Mouse (Mus musculus): ENCODE data around the gene Agrn. TPM values are rescaled to one million over a fixed set of nuclear protein-coding genes. Genes with fewer than 3 reads are reported as not detected.

Gene Agrn
- total and polyA plus RNA-seq, 3 experiments = 1.7 to 10.6 (median 3.4) TPM

DNA sequence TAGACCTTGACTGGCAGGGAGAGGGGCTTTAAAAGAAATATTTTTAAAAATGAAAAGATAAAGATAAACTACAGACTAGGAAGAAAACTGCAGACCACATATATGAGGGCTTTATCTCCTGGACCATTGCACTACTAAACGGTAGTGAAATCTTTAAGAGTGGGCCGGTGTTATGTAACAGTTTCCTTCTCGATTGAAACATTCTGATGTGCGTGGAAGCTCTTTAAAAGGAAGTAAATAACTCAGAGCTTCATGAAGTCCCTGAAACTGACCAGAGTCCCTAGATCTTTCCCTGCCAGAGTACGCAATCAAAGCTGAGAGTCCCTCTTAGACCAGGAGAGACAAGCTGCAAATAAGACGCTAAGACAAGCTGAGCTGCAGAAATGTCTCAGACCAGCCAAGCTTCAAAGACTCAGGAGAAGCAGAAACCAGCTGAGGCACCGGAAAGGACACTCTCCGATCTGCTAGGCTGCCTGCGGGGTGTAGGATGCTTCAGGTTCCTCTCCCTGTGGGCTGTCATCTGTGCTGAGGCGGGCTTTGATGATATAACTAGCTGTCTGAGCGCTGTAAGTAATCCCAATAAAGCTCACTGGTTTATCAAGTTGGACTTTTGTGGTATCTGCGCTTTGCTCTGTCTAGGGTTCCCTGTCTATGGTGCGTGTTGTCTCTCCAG is 12.8 kb upstream of the Agrn start:
- H3K79me2 ChIP-seq (replicated peaks; ENCODE audit: control insufficient read depth, extremely low read depth, insufficient read depth, poor library complexity, severe bottlenecking) = no peaks in the 10 kb centered on the region
- H3K4me2 ChIP-seq (ENCODE audit: insufficient read depth, low read depth, poor library complexity, severe bottlenecking) = no peak overlapping the region
- H3K4me1 ChIP-seq (ENCODE audit: control insufficient read depth in 1 of 2, insufficient read depth in 2 of 2) = peaks cover 0 to 7% of the 10 kb centered on the region in 2 experiments; a peak in 3 of 4 replicates
- no peak for DNase-seq (ENCODE audit: extremely low read depth)
- TF ChIP-seq SIN3A (IDR thresholded peaks at IDR 0.05; ENCODE audit: low read length) = no peak
- TF ChIP-seq JUN (IDR thresholded peaks at IDR 0.05; ENCODE audit: insufficient read depth, low read depth, low read length) = no peak
- TF ChIP-seq CTCF (conservative IDR thresholded peaks at IDR 0.05 in 1 of 2, IDR thresholded peaks at IDR 0.05 in 1 of 2; ENCODE audit: low read depth in 2 of 2, low read length in 2 of 2) = no peak
- no peak for TF ChIP-seq ZNF384 (IDR thresholded peaks at IDR 0.05; ENCODE audit: low read depth, low read length)
- TF ChIP-seq TBP (conservative IDR thresholded peaks at IDR 0.05; ENCODE audit: low read depth, low read length) = no peak
- TF ChIP-seq ZKSCAN1 (IDR thresholded peaks at IDR 0.05; ENCODE audit: borderline replicate concordance, low read depth, low read length) = no peak
- TF ChIP-seq E2F4 (IDR thresholded peaks at IDR 0.05; ENCODE audit: insufficient replicate concordance, low read depth, low read length) = no peak
- no peak for TF ChIP-seq MYC (IDR thresholded peaks at IDR 0.05; ENCODE audit: low read depth, low read length)
- TF ChIP-seq NRF1 (IDR thresholded peaks at IDR 0.05; ENCODE audit: low read depth, low read length) = no peak
- TF ChIP-seq PAX5 (IDR thresholded peaks at IDR 0.05; ENCODE audit: low read length) = no peak
- no peak for TF ChIP-seq ZC3H11A (IDR thresholded peaks at IDR 0.05; ENCODE audit: low read depth, low read length)
- H3K4me3 ChIP-seq (replicated peaks in 1 of 3; ENCODE audit: low read depth in 2 of 3, low read length in 2 of 3, poor library complexity in 1 of 3) = no peak overlapping the region
- H3K9ac ChIP-seq (ENCODE audit: insufficient read depth, low read depth) = no peak overlapping the region
- in situ Hi-C loops (cut with MboI; ENCODE audit: low pct_ligation_motif_present, low pct_unique_long_range_greater_than_20kb, low sequenced_read_pairs) = no loop called here
- H3K36me3 ChIP-seq (replicated peaks in 1 of 2; ENCODE audit: control insufficient read depth in 1 of 2, insufficient read depth in 1 of 2, low read length in 1 of 2) = no peaks in the 10 kb centered on the region
- no peaks in the 10 kb centered on the region for H3K9me3 ChIP-seq (replicated peaks; ENCODE audit: low read length)
- no peak overlapping the region for H3K27ac ChIP-seq (ENCODE audit: insufficient read depth, low read depth)
- dilution Hi-C loops (cut with MboI; ENCODE audit: extremely low pct_ligation_motif_present, extremely low pct_unique_long_range_greater_than_20kb, low sequenced_read_pairs) = no loop called here
- H3K27me3 ChIP-seq (replicated peaks) = peaks cover 3% of the 10 kb centered on the region

DNA sequence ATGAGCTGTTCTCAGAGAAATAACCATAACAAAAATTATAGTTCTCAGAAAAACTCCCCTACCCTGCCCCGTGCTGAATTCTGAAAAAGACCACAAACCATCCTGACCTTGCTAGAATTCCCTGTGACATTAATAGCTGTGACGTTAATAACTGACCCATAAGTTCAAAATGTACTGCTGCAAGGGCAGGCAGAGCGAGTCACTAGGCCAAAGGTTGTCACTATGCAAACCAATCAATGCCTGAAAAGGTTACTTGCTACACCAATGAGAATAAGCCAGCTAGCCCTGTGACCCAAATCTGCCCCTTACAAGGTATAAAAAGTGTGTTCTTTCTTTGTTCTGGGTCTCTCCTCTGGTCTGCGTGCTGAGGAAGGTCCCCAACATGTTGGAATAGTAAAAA is 11.6 kb upstream of the Agrn start:
- dilution Hi-C loops (cut with MboI; ENCODE audit: extremely low pct_ligation_motif_present, extremely low pct_unique_long_range_greater_than_20kb, low sequenced_read_pairs) (no loop called here), in situ Hi-C loops (cut with MboI; ENCODE audit: low pct_ligation_motif_present, low pct_unique_long_range_greater_than_20kb, low sequenced_read_pairs) (no loop called here)
- no peak overlapping the region for H3K9ac ChIP-seq (ENCODE audit: insufficient read depth, low read depth)
- no peaks in the 10 kb centered on the region for H3K79me2 ChIP-seq (replicated peaks; ENCODE audit: control insufficient read depth, extremely low read depth, insufficient read depth, poor library complexity, severe bottlenecking)
- H3K4me1 ChIP-seq (ENCODE audit: control insufficient read depth in 1 of 2, insufficient read depth in 2 of 2) = peaks cover 0 to 3% of the 10 kb centered on the region in 2 experiments; a peak in 2 of 4 replicates
- H3K27me3 ChIP-seq (replicated peaks) = peaks cover 15% of the 10 kb centered on the region
- DNase-seq (ENCODE audit: extremely low read depth) = no peak
- H3K27ac ChIP-seq (ENCODE audit: insufficient read depth, low read depth) = no peak overlapping the region
- no peak overlapping the region for H3K4me2 ChIP-seq (ENCODE audit: insufficient read depth, low read depth, poor library complexity, severe bottlenecking)
- no peaks in the 10 kb centered on the region for H3K36me3 ChIP-seq (replicated peaks in 1 of 2; ENCODE audit: control insufficient read depth in 1 of 2, insufficient read depth in 1 of 2, low read length in 1 of 2)
- TF ChIP-seq RCOR1 (conservative IDR thresholded peaks at IDR 0.05; ENCODE audit: low read depth, low read length) (no peak), MAFK (IDR thresholded peaks at IDR 0.05; ENCODE audit: insufficient replicate concordance, low read length) (no peak), SIN3A (IDR thresholded peaks at IDR 0.05; ENCODE audit: low read length) (no peak), ETS1 (conservative IDR thresholded peaks at IDR 0.05; ENCODE audit: low read depth, low read length) (no peak), E2F4 (IDR thresholded peaks at IDR 0.05; ENCODE audit: insufficient replicate concordance, low read depth, low read length) (no peak), ZNF384 (IDR thresholded peaks at IDR 0.05; ENCODE audit: low read depth, low read length) (no peak), MAZ (IDR thresholded peaks at IDR 0.05; ENCODE audit: low read depth, low read length) (no peak), BHLHE40 (IDR thresholded peaks at IDR 0.05; ENCODE audit: low read depth, low read length) (no peak), USF1 (IDR thresholded peaks at IDR 0.05; ENCODE audit: low read depth, low read length) (no peak), ELF1 (IDR thresholded peaks at IDR 0.05; ENCODE audit: low read depth, low read length) (no peak), MYC (IDR thresholded peaks at IDR 0.05; ENCODE audit: low read depth, low read length) (no peak), POLR2A (IDR thresholded peaks at IDR 0.05; ENCODE audit: low read depth, low read length) (no peak), ZMIZ1 (IDR thresholded peaks at IDR 0.05; ENCODE audit: low read depth, low read length) (no peak), CTCF (conservative IDR thresholded peaks at IDR 0.05 in 1 of 2, IDR thresholded peaks at IDR 0.05 in 1 of 2; ENCODE audit: low read depth in 2 of 2, low read length in 2 of 2) (no peak), CHD1 (IDR thresholded peaks at IDR 0.05; ENCODE audit: low read depth, low read length) (no peak), USF2 (conservative IDR thresholded peaks at IDR 0.05; ENCODE audit: low read depth, low read length) (no peak), GABPA (IDR thresholded peaks at IDR 0.05; ENCODE audit: insufficient replicate concordance, low read depth, low read length) (no peak), KAT2A (IDR thresholded peaks at IDR 0.05; ENCODE audit: insufficient replicate concordance, low read length) (no peak)
- no peaks in the 10 kb centered on the region for H3K9me3 ChIP-seq (replicated peaks; ENCODE audit: low read length)
- H3K4me3 ChIP-seq (replicated peaks in 1 of 3; ENCODE audit: low read depth in 2 of 3, low read length in 2 of 3, poor library complexity in 1 of 3) = no peak overlapping the region
